Mouse (Mus musculus): ENCODE measurements around the gene Cfap65. TPM values are rescaled to one million over a fixed set of nuclear protein-coding genes. Genes with fewer than 3 reads are reported as not detected.
A peak's percentile ranks its signal among the peaks of the same experiment; 100 is the strongest.

The Cfap65 gene
- polyA plus RNA-seq, 1 experiment from 2014 or later, result 0.55 TPM

DNA sequence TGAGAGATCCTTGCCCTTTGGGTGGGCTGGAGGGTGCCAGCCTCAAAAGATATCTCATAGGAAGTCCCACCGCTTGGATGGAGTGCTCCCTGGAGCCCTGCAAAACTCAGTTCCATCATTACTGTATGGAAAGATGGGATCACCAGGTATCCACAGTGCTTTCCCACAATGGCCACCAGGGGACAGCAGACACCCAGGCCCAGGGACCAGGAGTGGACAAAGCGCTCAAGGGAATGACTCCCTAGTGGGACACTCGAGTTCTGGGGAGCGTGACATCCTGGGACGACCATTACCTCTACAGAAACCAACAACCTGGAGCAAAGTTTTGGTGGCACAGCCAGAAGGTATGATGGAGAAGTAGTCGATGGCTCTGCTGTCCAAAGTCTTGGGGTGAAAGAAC, 8.7 kb downstream of the Cfap65 start:
- H3K4me3 ChIP-seq (replicated peaks), result no peak overlapping the region
- H3K36me3 ChIP-seq (replicated peaks), result no peaks in the 10 kb centered on the region
- WGBS, result 39% methylated on average over 6 of the region's 6 CpGs
- no peak for ATAC-seq (ENCODE audit: low FRiP score)
- H3K27me3 ChIP-seq, result peaks cover 66% of the 10 kb centered on the region
- H3K27ac ChIP-seq, result no peak overlapping the region
- no peaks in the 10 kb centered on the region for H3K9me3 ChIP-seq
- no peaks in the 10 kb centered on the region for H3K4me1 ChIP-seq
- H3K4me2 ChIP-seq, result no peak overlapping the region
- no peak overlapping the region for H3K9ac ChIP-seq

DNA sequence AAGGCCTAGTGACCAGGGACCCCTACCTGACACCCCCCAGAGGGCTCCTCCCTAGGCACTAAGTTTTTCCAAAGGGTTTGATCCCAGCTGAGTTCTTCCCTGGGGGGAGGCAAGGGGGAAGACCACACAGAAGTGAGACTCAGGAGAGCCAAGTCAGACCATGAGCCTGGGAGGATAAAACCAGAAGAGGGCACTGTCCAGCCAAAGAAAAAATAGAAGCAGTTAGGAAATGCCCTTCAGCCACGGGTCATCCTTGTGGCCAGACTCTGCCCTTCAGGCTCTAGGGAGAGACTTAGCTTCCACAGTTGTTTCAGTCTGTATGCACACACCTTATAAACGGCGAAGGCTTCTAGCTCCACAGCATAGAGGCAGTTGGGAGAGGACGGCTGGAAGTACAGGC, 10.9 kb downstream of the Cfap65 start:
- 63% methylated on average over 4 of the region's 4 CpGs for WGBS
- no peaks in the 10 kb centered on the region for H3K9me3 ChIP-seq
- H3K9ac ChIP-seq, result no peak overlapping the region
- no peaks in the 10 kb centered on the region for H3K4me1 ChIP-seq
- no peak overlapping the region for H3K27ac ChIP-seq
- H3K4me3 ChIP-seq (replicated peaks), result no peak overlapping the region
- H3K36me3 ChIP-seq (replicated peaks), result no peaks in the 10 kb centered on the region
- peaks cover 57% of the 10 kb centered on the region for H3K27me3 ChIP-seq
- no peak for ATAC-seq (ENCODE audit: low FRiP score)
- H3K4me2 ChIP-seq, result no peak overlapping the region

DNA sequence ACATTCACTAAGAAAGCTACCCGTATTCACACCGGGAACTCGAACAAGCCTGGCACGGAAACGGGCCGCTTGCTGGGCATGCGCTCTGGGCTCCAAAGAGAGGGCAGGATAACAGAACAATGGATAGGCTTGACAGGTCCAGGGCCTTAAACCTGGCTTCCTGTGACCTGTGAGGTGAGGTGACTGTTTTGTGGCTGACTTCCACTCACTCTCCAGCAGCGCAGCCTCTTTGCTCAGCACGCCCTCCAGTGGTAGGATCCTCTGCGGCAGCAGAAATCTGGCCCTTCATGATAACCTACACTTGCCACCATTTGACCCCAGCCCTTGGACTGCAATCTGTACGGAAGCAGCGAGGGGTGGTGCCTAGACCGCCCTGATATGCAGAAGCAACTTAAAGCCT, 19.7 kb downstream of the Cfap65 start:
- Histone ChIP-seq H3K27me3 (peaks cover 26% of the 10 kb centered on the region; the same call in 1 of the 2 replicates), H3K36me3 (replicated peaks) (no peaks in the 10 kb centered on the region), H3K4me1 (no peaks in the 10 kb centered on the region; the same call in 1 of the 2 replicates), H3K27ac (no peak overlapping the region), H3K4me3 (replicated peaks) (no peak overlapping the region), H3K4me2 (peak overlapping the region; percentile 19), H3K9me3 (no peaks in the 10 kb centered on the region), H3K9ac (no peak overlapping the region)
- no peak for ATAC-seq (ENCODE audit: low FRiP score)
- WGBS, result 24% methylated on average over 13 of the region's 13 CpGs

DNA sequence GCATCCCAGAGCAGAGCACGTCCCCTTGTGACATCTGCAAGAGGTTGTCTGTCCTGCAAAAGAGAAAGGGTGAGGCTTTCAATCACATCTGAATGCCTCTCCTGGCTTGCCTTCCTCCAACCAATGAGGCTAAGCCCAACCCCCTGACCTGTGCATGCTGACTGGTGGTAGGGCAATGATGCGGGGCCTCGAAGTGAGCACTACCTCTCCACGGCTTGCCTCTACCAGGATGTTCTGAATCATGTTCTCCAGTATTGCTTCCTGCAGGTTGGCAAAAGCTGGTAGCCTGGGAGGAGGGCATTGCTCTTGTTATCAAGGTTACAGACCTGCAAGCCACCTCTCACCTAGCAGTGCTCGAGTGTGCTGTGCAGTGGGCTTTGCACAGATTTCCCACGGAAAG, 33.2 kb downstream of the Cfap65 start:
- no peak overlapping the region for H3K9ac ChIP-seq
- peaks cover 95% of the 10 kb centered on the region for H3K27me3 ChIP-seq
- no peak overlapping the region for H3K4me3 ChIP-seq (replicated peaks)
- no peaks in the 10 kb centered on the region for H3K9me3 ChIP-seq
- WGBS, result 21% methylated on average over 6 of the region's 6 CpGs
- H3K4me2 ChIP-seq, result no peak overlapping the region
- no peak for ATAC-seq (ENCODE audit: low FRiP score)
- no peaks in the 10 kb centered on the region for H3K36me3 ChIP-seq (replicated peaks)
- H3K4me1 ChIP-seq, result peaks cover 25% of the 10 kb centered on the region
- H3K27ac ChIP-seq, result no peak overlapping the region

DNA sequence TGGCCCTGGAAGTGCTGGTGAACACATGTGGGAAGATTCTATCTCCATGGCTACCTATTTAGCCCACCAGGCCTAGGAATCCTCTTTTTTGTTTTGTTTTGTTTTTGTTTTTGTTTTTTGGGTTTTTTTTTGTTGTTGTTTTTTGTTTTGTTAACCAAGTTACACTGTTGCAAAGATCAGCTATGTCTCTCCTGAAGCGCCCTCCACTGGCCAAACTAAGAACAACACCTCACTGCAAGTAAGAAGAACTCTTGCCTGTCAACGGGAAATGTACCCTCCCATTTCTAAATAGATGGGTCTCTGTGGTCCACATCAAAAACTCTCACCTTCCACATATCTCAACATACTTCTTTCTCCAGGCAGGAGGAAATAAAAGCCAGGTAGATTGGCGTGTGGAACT, 33.7 kb downstream of the Cfap65 start:
- no peaks in the 10 kb centered on the region for H3K9me3 ChIP-seq
- ATAC-seq (ENCODE audit: low FRiP score), result no peak
- H3K27me3 ChIP-seq, result peaks cover 96% of the 10 kb centered on the region
- no peaks in the 10 kb centered on the region for H3K36me3 ChIP-seq (replicated peaks)
- H3K27ac ChIP-seq, result no peak overlapping the region
- H3K4me1 ChIP-seq, result peaks cover 26% of the 10 kb centered on the region
- no peak overlapping the region for H3K4me3 ChIP-seq (replicated peaks)
- H3K4me2 ChIP-seq, result no peak overlapping the region
- 0% methylated on average over 3 of the region's 3 CpGs for WGBS
- no peak overlapping the region for H3K9ac ChIP-seq

DNA sequence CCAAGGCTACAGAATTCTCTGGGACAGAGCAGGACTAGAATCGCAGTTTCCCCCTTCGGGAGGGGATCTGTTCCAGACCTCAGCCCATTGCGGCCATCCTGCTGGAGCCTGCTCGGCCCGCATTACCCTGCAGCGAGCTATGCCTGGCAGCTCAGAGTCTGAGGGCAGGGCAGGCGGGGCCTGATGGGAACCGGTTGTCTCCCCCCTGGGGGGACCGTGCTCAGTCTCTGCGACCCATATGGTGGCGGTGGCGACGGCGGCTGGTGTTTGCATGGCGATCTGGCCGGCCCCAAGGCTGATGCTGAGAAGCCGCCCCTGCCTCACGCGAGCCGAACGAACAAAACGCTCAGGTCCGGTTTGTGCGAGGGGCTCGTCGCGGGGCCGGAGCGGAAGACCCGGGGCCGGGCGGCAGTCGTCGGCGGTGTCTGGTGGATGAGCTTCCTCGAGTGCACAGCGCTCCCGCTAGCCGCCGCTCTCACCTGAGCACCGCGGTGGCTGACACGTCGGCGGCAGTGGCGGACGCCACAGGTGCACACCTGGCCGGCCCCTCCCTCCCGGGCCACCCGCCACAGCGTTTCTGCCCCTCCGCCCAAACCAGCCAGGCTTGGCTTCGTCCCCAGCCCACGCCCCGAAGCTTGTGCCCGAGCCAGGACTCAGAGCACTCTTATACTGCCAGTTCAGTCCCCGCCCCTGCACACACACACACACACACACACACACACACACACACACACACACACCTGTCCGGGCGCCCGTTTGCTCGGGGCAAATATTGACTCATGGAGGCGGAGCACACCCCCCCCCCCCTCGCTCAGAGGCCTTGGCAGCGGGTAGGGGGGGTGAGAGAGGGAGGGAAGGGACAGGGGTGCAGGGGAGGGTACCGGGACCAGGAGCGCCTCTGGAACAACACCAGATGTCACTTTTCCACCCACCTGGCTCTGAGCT, 34.8 kb downstream of the Cfap65 start:
- Histone ChIP-seq H3K4me3 (replicated peaks) (peak overlapping the region; percentile 37), H3K27ac (no peak overlapping the region), H3K9ac (0 out of 2 replicates have a peak overlapping the region, but pooled peaks have one; percentile 29), H3K36me3 (replicated peaks) (no peaks in the 10 kb centered on the region), H3K4me2 (peak overlapping the region; percentile 57), H3K4me1 (peaks cover 30% of the 10 kb centered on the region), H3K27me3 (peaks cover 97% of the 10 kb centered on the region), H3K9me3 (no peaks in the 10 kb centered on the region)
- under 1% methylated on average over 56 of the region's 66 CpGs for WGBS
- ATAC-seq (ENCODE audit: low FRiP score), result peak; percentile 34; the same call in 1 of the 2 replicates

DNA sequence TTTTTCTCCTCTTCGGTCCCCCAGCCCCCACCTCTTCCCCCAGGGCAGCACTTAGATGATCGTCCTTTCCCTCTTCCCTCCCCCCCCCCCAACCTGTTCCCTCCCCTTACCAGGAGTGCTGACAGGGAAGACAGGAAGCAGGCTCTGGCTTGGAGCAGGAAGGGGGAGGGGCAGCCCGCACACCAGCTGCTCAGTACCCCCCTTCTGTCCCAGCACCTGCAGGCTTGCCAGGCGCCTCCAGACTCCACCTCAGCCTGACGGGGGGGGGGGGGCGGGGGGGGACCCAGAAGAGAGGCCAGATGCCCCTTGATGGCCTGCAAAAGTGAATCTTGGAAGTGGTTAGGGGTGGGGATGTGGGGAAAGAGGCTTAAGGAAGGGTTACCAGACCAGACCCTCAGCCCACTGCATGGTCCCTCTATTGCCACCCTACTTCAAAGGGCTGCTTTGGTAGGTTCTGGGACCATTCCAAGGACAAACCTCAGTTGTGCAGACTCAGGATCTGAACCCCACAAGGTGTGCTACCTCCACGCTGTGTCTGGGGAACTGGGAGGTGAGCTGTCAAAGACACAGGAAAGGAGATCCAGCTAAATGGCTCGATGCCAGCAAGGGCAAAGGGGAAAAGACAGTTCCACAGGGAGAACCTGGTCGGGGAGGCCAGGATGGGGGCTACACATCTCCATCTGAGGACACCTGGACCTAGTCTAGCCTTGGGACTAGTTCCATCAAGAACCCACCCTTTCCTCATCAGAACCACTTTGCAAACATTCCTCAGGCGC, 36.6 kb downstream of the Cfap65 start:
- no peak overlapping the region for H3K4me2 ChIP-seq
- 7% methylated on average over 6 of the region's 10 CpGs for WGBS

DNA sequence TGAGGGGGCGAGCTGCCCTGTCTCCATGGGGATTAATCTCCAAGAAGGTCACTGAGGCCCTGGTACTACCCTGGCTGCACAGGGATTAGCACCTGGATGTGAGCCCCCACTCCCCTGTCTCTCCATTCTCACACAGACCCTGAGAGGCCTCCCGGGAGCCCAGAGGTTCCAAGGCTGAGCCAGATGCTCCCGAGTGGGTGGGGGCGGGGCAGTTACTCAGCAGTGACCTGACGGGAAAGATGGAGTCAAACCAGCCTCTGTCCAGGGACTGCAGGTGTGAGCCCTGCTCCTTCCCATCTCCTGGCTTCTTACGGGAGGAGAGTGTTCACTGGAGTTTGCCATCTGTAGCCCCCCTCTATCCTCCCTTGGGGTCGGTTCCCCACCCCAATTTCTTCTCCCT, 37.4 kb downstream of the Cfap65 start:
- no peak overlapping the region for H3K4me3 ChIP-seq (replicated peaks)
- WGBS, result 0% methylated on average over 7 of the region's 7 CpGs
- no peak for ATAC-seq (ENCODE audit: low FRiP score)

More for the DNA sequence above, 36.6 kb downstream of the Cfap65 start:
- peaks cover 30% of the 10 kb centered on the region for H3K4me1 ChIP-seq
- H3K27me3 ChIP-seq, result peaks cover 100% of the 10 kb centered on the region
- no peak overlapping the region for H3K27ac ChIP-seq
- no peak overlapping the region for H3K4me3 ChIP-seq (replicated peaks)
- no peak for ATAC-seq (ENCODE audit: low FRiP score)
- no peaks in the 10 kb centered on the region for H3K9me3 ChIP-seq
- H3K9ac ChIP-seq, result no peak overlapping the region
- no peaks in the 10 kb centered on the region for H3K36me3 ChIP-seq (replicated peaks)

DNA sequence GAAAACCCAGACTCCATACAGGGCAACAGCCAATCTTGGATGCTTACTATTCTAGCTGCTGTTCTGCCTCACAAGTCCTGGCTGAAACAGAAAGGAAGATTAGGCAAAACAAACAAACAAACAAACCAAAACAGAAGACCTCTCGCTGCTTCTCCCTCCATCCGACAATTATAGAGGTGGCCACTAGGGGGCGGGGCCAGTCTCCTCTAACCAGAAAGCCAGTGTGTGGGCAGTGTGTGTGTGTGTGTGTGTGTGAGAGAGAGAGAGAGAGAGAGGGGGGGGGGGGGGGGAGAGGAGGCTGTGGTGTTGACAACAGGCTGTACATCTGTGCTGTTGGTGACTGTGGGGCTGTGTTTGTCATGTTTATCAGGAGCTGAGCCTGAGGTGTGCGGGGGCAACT, 40.4 kb downstream of the Cfap65 start:
- Histone ChIP-seq H3K27me3 (peaks cover 100% of the 10 kb centered on the region), H3K4me3 (replicated peaks) (no peak overlapping the region), H3K4me2 (no peak overlapping the region), H3K4me1 (peaks cover 28% of the 10 kb centered on the region), H3K9ac (no peak overlapping the region), H3K36me3 (replicated peaks) (no peaks in the 10 kb centered on the region), H3K9me3 (no peaks in the 10 kb centered on the region), H3K27ac (no peak overlapping the region)
- WGBS, result 22% methylated on average over 4 of the region's 4 CpGs
- no peak; the same call in 1 of the 2 replicates for ATAC-seq (ENCODE audit: low FRiP score)

More for the DNA sequence above, 37.4 kb downstream of the Cfap65 start:
- H3K27ac ChIP-seq, result no peak overlapping the region
- H3K9me3 ChIP-seq, result no peaks in the 10 kb centered on the region
- H3K4me2 ChIP-seq, result no peak overlapping the region
- H3K36me3 ChIP-seq (replicated peaks), result no peaks in the 10 kb centered on the region
- H3K9ac ChIP-seq, result no peak overlapping the region
- H3K27me3 ChIP-seq, result peaks cover 100% of the 10 kb centered on the region
- H3K4me1 ChIP-seq, result peaks cover 34% of the 10 kb centered on the region

DNA sequence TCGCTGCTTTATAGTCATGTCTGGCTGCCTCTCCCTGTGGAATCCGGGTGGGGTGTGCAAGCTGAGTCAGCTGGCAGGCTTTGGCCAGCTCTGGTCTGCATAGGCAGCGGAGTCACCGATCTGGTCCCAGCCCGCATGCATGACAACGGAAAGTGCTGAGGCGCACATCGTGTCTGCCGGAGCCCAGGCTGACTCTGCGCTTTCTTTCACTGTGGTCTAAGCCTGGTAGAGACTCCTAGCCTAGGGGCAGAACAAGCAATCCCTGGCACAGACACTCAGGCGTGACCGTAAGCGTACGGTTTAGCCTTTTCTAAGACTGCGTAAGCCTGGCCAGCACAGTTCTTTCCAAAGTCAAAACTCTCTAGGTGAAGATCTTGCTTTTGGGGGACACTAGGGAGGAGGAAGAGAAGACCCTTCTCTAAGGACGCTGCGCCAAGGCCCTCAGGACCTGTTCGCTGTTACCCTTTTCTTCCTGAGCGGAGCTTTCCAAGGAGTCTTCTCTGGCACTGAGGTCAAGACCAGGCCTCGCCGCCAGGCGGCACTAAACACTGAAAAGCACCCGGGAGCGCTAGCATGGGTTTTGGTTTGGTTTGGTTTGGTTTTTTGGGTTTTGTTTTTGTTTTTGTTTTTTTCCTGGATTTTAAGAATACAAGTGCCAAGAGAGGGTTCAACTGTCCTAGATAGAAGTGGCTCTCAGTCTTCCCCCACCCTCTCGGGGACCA, 42.1 kb downstream of the Cfap65 start, which contains the start of gene Cryba2:
Cryba2 (minus strand) TSS at position 10 of the 722 bp plus-strand sequence.
- H3K9me3 ChIP-seq, result no peaks in the 10 kb centered on the region
- H3K4me3 ChIP-seq (replicated peaks), result peak within 1 kb of the TSS; percentile 21
- no peak within 1 kb of the TSS for H3K27ac ChIP-seq
- peak within 1 kb of the TSS; percentile 37 for H3K4me2 ChIP-seq
- 3% methylated on average over 25 of the region's 25 CpGs for WGBS
- H3K9ac ChIP-seq, result no peak within 1 kb of the TSS
- H3K27me3 ChIP-seq, result peaks cover 99% of the 10 kb centered on the region
- H3K36me3 ChIP-seq (replicated peaks), result no peaks in the 10 kb centered on the region
- ATAC-seq (ENCODE audit: low FRiP score), result 0 out of 2 replicates have a peak, but pooled peaks have one; percentile 33
- H3K4me1 ChIP-seq, result peaks cover 21% of the 10 kb centered on the region

DNA sequence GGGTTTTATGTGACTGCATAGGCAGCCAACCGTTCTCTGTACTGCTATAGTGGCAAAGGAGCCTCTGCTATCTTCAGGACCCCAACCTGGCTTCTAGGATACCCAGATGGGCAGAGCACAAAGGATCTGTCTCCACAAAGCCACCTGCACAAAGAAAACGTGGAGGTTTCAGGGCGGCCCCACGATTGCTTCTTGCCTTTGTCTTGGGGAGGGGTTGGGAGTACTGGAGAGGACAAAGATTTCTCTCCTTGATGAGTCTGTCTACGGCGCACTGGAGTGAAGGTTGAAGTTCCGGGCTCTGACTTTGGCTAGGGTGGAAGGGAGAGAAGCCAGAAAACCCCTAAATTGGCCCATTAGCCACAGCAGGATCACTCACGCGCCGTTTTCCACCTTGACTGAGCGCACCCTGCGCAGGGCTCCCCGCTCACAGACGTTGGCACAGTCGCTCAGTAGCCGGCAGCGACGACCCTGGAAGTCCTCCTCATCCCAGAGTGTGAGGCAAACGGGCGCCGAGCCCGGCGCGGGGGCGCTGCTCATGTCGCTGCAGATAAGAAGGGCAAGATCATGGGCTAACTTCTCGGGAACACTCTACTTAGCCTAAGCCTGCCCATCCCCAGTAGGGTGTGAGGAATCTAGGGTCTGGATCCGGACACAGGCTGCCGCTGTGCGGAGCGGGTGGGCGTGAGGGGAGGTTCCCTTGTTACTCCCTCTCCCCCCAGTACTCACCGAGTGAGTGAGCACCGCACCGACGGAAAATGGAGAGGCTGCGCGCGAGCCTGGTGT, 42.9 kb downstream of the Cfap65 start:
- ATAC-seq (ENCODE audit: low FRiP score), result peak; percentile 30; the same call in 1 of the 2 replicates
- H3K4me2 ChIP-seq, result peak overlapping the region; percentile 37
- WGBS, result under 1% methylated on average over 39 of the region's 39 CpGs
- no peak overlapping the region for H3K27ac ChIP-seq
- H3K4me1 ChIP-seq, result peaks cover 15% of the 10 kb centered on the region
- no peaks in the 10 kb centered on the region for H3K36me3 ChIP-seq (replicated peaks)
- H3K9me3 ChIP-seq, result no peaks in the 10 kb centered on the region
- H3K27me3 ChIP-seq, result peaks cover 99% of the 10 kb centered on the region
- H3K9ac ChIP-seq, result no peak overlapping the region
- peak overlapping the region; percentile 21 for H3K4me3 ChIP-seq (replicated peaks)

All from forebrain, embryonic 12.5 days (tissue).